Mouse (Mus musculus): ENCODE measurements around the gene Atp6v0b.

The Atp6v0b gene

GRCm38 (mm10) chr4:117906196-117906595, 19.1 kb upstream of the Atp6v0b start:
- DNase-seq, result no peak

- no peak for DNase-seq
Measured at GRCm38 (mm10) chr4:117904761-117905160, 17.6 kb upstream of the Atp6v0b start.

- DNase-seq, result no peak
Measured at GRCm38 (mm10) chr4:117904094-117904493, 17.0 kb upstream of the Atp6v0b start.

- no peak for DNase-seq
Measured at GRCm38 (mm10) chr4:117898111-117898510, 11.0 kb upstream of the Atp6v0b start.

- no peak for DNase-seq
Measured at GRCm38 (mm10) chr4:117896031-117896430, 8.9 kb upstream of the Atp6v0b start.

GRCm38 (mm10) chr4:117895339-117895738, 8.2 kb upstream of the Atp6v0b start:
- no peak for DNase-seq

GRCm38 (mm10) chr4:117894601-117895000, 7.5 kb upstream of the Atp6v0b start:
- DNase-seq, result no peak

- peak in 1 of 2 experiments; percentile 62 for DNase-seq
Measured at GRCm38 (mm10) chr4:117893376-117893775, 6.2 kb upstream of the Atp6v0b start.

- peak; percentile 87 for DNase-seq
Measured at GRCm38 (mm10) chr4:117891738-117892161, 4.6 kb upstream of the Atp6v0b start, which contains the start of gene Dph2. Gene Dph2 (minus strand): TSS chr4:117892032.

GRCm38 (mm10) chr4:117890750-117891149, 3.6 kb upstream of the Atp6v0b start:
- DNase-seq, result no peak

- no peak for DNase-seq
Measured at GRCm38 (mm10) chr4:117890031-117890430, 2.9 kb upstream of the Atp6v0b start.

- no peak for DNase-seq
Measured at GRCm38 (mm10) chr4:117889471-117889870, 2.3 kb upstream of the Atp6v0b start.

GRCm38 (mm10) chr4:117887920-117888319, 787 bp upstream of the Atp6v0b start:
- no peak for DNase-seq

- DNase-seq, result peak in 1 of 2 experiments; percentile 29
Measured at GRCm38 (mm10) chr4:117886644-117887043, 489 bp downstream of the Atp6v0b start.

- no peak for DNase-seq
Measured at GRCm38 (mm10) chr4:117885994-117886393, 1.1 kb downstream of the Atp6v0b start.

- DNase-seq, result no peak
Measured at GRCm38 (mm10) chr4:117885093-117885492, 2.0 kb downstream of the Atp6v0b start.

- no peak for DNase-seq
Measured at GRCm38 (mm10) chr4:117884146-117884545, 3.0 kb downstream of the Atp6v0b start.

GRCm38 (mm10) chr4:117882701-117883691, 4.1 kb downstream of the Atp6v0b start, which contains the start of gene B4galt2:
Gene B4galt2 (minus strand): TSS chr4:117883487.
- DNase-seq, result no peak

- DNase-seq, result no peak
Measured at GRCm38 (mm10) chr4:117878703-117879102, 8.4 kb downstream of the Atp6v0b start.

GRCm38 (mm10) chr4:117878301-117878700, 8.8 kb downstream of the Atp6v0b start:
- DNase-seq, result no peak

- no peak for DNase-seq
Measured at GRCm38 (mm10) chr4:117873615-117874014, 13.5 kb downstream of the Atp6v0b start.

- peak in 1 of 2 experiments; percentile 35 for DNase-seq
Measured at GRCm38 (mm10) chr4:117872471-117872886, 14.7 kb downstream of the Atp6v0b start, which contains the start of gene Ccdc24. Gene Ccdc24 (minus strand): TSS chr4:117872557.

- DNase-seq, result no peak
Measured at GRCm38 (mm10) chr4:117871787-117872186, 15.3 kb downstream of the Atp6v0b start.

GRCm38 (mm10) chr4:117870437-117870836, 16.7 kb downstream of the Atp6v0b start:
- DNase-seq, result no peak

Measured in kidney, adult 8-10 months (tissue).